Mouse (Mus musculus): ENCODE measurements around the gene Ccdc17.

Gene Ccdc17

GRCm38 (mm10) chr4:116596379-116596778 is at the start of gene Ccdc17:
TSS of gene Ccdc17 (plus strand) at chr4:116596654.
- DNase-seq: no peak

- DNase-seq: no peak
Observed at GRCm38 (mm10) chr4:116550432-116550831, 46.0 kb upstream of the Ccdc17 start.

- no peak for DNase-seq
Observed at GRCm38 (mm10) chr4:116553035-116553434, 43.4 kb upstream of the Ccdc17 start.

- DNase-seq: peak; percentile 84
Observed at GRCm38 (mm10) chr4:116555413-116556300, 40.8 kb upstream of the Ccdc17 start, which contains the start of gene Tmem69. TSS of gene Tmem69 (minus strand) at chr4:116555936.

- peak; percentile 95 for DNase-seq
Observed at GRCm38 (mm10) chr4:116556561-116557305, 39.7 kb upstream of the Ccdc17 start.

- DNase-seq: peak; percentile 99
Observed at GRCm38 (mm10) chr4:116557306-116558121, 38.9 kb upstream of the Ccdc17 start, which contains the start of gene Gpbp1l1. TSS of gene Gpbp1l1 (plus strand) at chr4:116557658.

- no peak for DNase-seq
Observed at GRCm38 (mm10) chr4:116558151-116558882, 38.1 kb upstream of the Ccdc17 start.

- DNase-seq: no peak
Observed at GRCm38 (mm10) chr4:116595793-116596192, 661 bp upstream of the Ccdc17 start.

- DNase-seq: peak; percentile 94
Observed at GRCm38 (mm10) chr4:116596978-116597881, 776 bp downstream of the Ccdc17 start.

GRCm38 (mm10) chr4:116612621-116613020 is 16.2 kb downstream of the Ccdc17 start:
- DNase-seq: no peak

- DNase-seq: no peak
Observed at GRCm38 (mm10) chr4:116615237-116615636, 18.8 kb downstream of the Ccdc17 start.

GRCm38 (mm10) chr4:116624831-116625230 is 28.4 kb downstream of the Ccdc17 start:
- no peak for DNase-seq

- peak; percentile 88 for DNase-seq
Observed at GRCm38 (mm10) chr4:116626658-116627358, 30.4 kb downstream of the Ccdc17 start.

- DNase-seq: peak; percentile 93
Observed at GRCm38 (mm10) chr4:116627359-116627716, 30.9 kb downstream of the Ccdc17 start.

- DNase-seq: peak; percentile 90
Observed at GRCm38 (mm10) chr4:116627722-116628662, 31.5 kb downstream of the Ccdc17 start, which contains the start of gene Nasp. TSS of gene Nasp (minus strand) at chr4:116627941.

GRCm38 (mm10) chr4:116635197-116635596 is 38.7 kb downstream of the Ccdc17 start:
- DNase-seq: no peak

GRCm38 (mm10) chr4:116638821-116639220 is 42.4 kb downstream of the Ccdc17 start:
- no peak for DNase-seq

- DNase-seq: no peak
Observed at GRCm38 (mm10) chr4:116642071-116642470, 45.6 kb downstream of the Ccdc17 start.

- DNase-seq: peak; percentile 51
Observed at GRCm38 (mm10) chr4:116644326-116644725, 47.9 kb downstream of the Ccdc17 start.
